Mouse (Mus musculus) CH12.LX (cell line): ENCODE measurements around the gene Bmf.

Source experiments
- MEF2A ChIP-seq: IDR thresholded peaks from 2 replicates; pipeline ENCODE4 v1.6.1; 2014; ENCODE audit warnings: low read depth, mild to moderate bottlenecking, inconsistent platforms, low read length, improper control_type of control experiment, borderline replicate concordance
- POLR2A ChIP-seq: IDR thresholded peaks from 2 replicates; pipeline ENCODE4 v1.6.1; 2011; ENCODE audit warnings: low read depth, mild to moderate bottlenecking, improper control_type of control experiment, low read length

DNA sequence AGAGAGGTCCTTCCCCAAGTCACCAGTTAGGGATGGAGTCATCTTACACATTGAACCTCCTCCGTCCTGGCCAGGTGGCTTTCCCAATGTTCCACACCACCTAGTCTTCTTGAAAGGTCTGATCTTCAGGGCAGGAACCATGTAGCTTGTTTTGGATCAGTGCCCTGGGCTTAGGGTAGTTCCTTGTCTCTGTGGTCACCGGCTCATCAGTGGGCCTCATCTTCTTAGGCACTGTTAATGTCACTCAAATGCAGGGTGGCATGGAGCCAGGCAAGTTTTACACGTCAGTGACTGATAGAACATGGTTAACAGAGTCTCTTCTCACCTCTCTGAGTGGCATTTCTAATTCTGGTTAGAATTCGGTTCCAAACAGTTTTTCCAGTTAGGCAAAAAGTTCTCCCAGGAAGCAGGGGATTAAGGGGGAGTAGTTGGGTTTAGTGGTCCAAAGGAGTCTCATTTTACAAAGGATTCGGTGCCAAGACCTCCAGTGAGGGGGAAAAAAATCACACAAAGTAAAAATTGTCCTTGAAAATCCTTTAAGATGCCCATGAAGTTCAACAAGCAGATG lies 26.2 kb downstream of the Bmf start:
- TF ChIP-seq MEF2A (no peak), POLR2A (no peak)
